Mouse (Mus musculus): ENCODE results near the gene Cdh20. TPM values are rescaled to one million over a fixed set of nuclear protein-coding genes. Genes with fewer than 3 reads are reported as not detected.
"Not testable (repeated sequence)": the region's sequence is repeated elsewhere in the genome, so short reads cannot be mapped to it uniquely, and the experiment has no call there.

Gene Cdh20
- polyA plus RNA-seq, 2 experiments = 0.30 to 1.0 TPM

GRCm38 (mm10) chr1:104944470-104945109, 176.3 kb downstream of the Cdh20 start:
- H3K27me3 ChIP-seq (ENCODE audit: control insufficient read depth, insufficient read depth, low read length) = no peaks in the 10 kb centered on the region
- no peak for TF ChIP-seq POLR2A (IDR thresholded peaks at IDR 0.05; ENCODE audit: borderline replicate concordance, extremely low read depth, insufficient read depth, insufficient read length)
- H3K9me3 ChIP-seq (ENCODE audit: control insufficient read depth, low read length) = no peaks in the 10 kb centered on the region
- no peak overlapping the region for H3K4me2 ChIP-seq (replicated peaks; ENCODE audit: low read depth, low read length, severe bottlenecking)
- H3K4me1 ChIP-seq (ENCODE audit: control insufficient read depth, insufficient read depth, low read length) = no peaks in the 10 kb centered on the region
- H3K4me3 ChIP-seq (replicated peaks; ENCODE audit: low read length) = no peak overlapping the region
- no peak overlapping the region for H3K27ac ChIP-seq (replicated peaks; ENCODE audit: low read depth, low read length)
- DNase-seq (ENCODE audit: low spot score) = peak; percentile 80
- 15% methylated on average over 2 of the region's 2 CpGs for WGBS
- no peak overlapping the region for H3K9ac ChIP-seq (ENCODE audit: low read depth, low read length, severe bottlenecking)
- ATAC-seq (ENCODE audit: low FRiP score, low read depth) = peak; percentile 71
- no peaks in the 10 kb centered on the region for H3K36me3 ChIP-seq (ENCODE audit: control insufficient read depth, insufficient read depth, low read length)

- Histone ChIP-seq H3K4me3 (replicated peaks; ENCODE audit: low read length) (no peak overlapping the region), H3K27ac (replicated peaks; ENCODE audit: low read depth, low read length) (no peak overlapping the region), H3K4me1 (ENCODE audit: control insufficient read depth, insufficient read depth, low read length) (no peaks in the 10 kb centered on the region), H3K9ac (ENCODE audit: low read depth, low read length, severe bottlenecking) (no peak overlapping the region), H3K27me3 (ENCODE audit: control insufficient read depth, insufficient read depth, low read length) (no peaks in the 10 kb centered on the region), H3K4me2 (replicated peaks; ENCODE audit: low read depth, low read length, severe bottlenecking) (no peak overlapping the region), H3K36me3 (ENCODE audit: control insufficient read depth, insufficient read depth, low read length) (no peaks in the 10 kb centered on the region), H3K9me3 (ENCODE audit: control insufficient read depth, low read length) (no peaks in the 10 kb centered on the region)
- no peak for TF ChIP-seq POLR2A (IDR thresholded peaks at IDR 0.05; ENCODE audit: borderline replicate concordance, extremely low read depth, insufficient read depth, insufficient read length)
- no peak for DNase-seq (ENCODE audit: low spot score)
- ATAC-seq (ENCODE audit: low FRiP score, low read depth) = no peak; the same call in 1 of the 2 replicates
- 90% methylated on average over 2 of the region's 2 CpGs for WGBS
These were observed 176.8 kb downstream of the Cdh20 start for GRCm38 (mm10) chr1:104945110-104945489.

GRCm38 (mm10) chr1:104949640-104950039, 181.3 kb downstream of the Cdh20 start:
- not testable (repeated sequence) for H3K9me3 ChIP-seq (ENCODE audit: control insufficient read depth, low read length); H3K36me3 ChIP-seq (ENCODE audit: control insufficient read depth, insufficient read depth, low read length); H3K4me2 ChIP-seq (replicated peaks; ENCODE audit: low read depth, low read length, severe bottlenecking); H3K27ac ChIP-seq (replicated peaks; ENCODE audit: low read depth, low read length); H3K27me3 ChIP-seq (ENCODE audit: control insufficient read depth, insufficient read depth, low read length); H3K4me3 ChIP-seq (replicated peaks; ENCODE audit: low read length); DNase-seq (ENCODE audit: low spot score); ATAC-seq (ENCODE audit: low FRiP score, low read depth); H3K9ac ChIP-seq (ENCODE audit: low read depth, low read length, severe bottlenecking); H3K4me1 ChIP-seq (ENCODE audit: control insufficient read depth, insufficient read depth, low read length)
- WGBS = 91% methylated on average over 2 of the region's 2 CpGs

DNA sequence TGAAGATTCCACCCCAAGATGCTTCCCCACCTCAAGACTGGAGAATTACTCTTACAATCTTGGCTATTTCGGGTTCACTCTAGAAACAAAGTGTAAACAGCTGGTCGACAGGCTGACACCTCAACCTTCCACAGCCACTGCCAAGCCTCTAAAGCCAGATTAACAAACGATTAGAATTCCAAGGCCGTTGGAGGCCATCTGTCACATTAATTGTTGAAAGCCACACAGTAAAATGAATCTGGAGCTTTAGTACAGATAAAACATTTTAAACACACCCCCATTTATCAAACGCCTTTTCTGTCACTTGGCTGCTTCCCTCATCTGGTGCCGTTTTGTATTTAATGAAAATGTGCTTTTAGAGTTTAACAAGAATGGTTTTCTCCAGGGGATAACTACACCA, 188.7 kb downstream of the Cdh20 start:
- Histone ChIP-seq H3K9me3 (ENCODE audit: control insufficient read depth, low read length) (no peaks in the 10 kb centered on the region), H3K27me3 (ENCODE audit: control insufficient read depth, insufficient read depth, low read length) (no peaks in the 10 kb centered on the region), H3K4me2 (replicated peaks; ENCODE audit: low read depth, low read length, severe bottlenecking) (no peak overlapping the region), H3K27ac (replicated peaks; ENCODE audit: low read depth, low read length) (no peak overlapping the region), H3K36me3 (ENCODE audit: control insufficient read depth, insufficient read depth, low read length) (no peaks in the 10 kb centered on the region), H3K4me1 (ENCODE audit: control insufficient read depth, insufficient read depth, low read length) (no peaks in the 10 kb centered on the region), H3K4me3 (replicated peaks; ENCODE audit: low read length) (no peak overlapping the region), H3K9ac (ENCODE audit: low read depth, low read length, severe bottlenecking) (no peak overlapping the region)
- ATAC-seq (ENCODE audit: low FRiP score, low read depth) (no peak), DNase-seq (ENCODE audit: low spot score) (no peak)
- no peak for TF ChIP-seq POLR2A (IDR thresholded peaks at IDR 0.05; ENCODE audit: borderline replicate concordance, extremely low read depth, insufficient read depth, insufficient read length)
- 12% methylated on average over 6 of the region's 6 CpGs for WGBS

DNA sequence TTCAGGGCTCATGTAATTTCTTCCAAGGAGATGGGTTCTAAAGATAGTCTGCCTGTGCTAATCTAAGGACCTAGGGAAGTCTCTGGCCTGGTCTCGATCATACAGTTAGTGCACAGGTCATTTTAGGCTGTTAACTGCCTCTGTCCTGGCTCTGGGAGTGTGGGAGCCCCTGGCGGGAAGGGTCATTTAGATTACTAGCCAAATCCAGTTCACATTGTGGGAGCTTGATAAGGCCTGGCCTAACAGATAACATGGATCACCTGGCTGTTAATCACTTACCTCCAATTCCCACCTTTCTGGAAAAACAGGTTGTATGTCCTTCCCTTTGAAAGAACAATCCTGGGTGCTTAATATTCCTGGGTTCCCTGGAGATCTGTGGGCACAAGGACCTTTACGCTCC, 193.3 kb downstream of the Cdh20 start:
- H3K27ac ChIP-seq (replicated peaks; ENCODE audit: low read depth, low read length) = no peak overlapping the region

GRCm38 (mm10) chr1:104962257-104962656, 193.9 kb downstream of the Cdh20 start:
- H3K4me1 ChIP-seq (ENCODE audit: control insufficient read depth, insufficient read depth, low read length) = no peaks in the 10 kb centered on the region
- H3K9ac ChIP-seq (ENCODE audit: low read depth, low read length, severe bottlenecking) = no peak overlapping the region
- H3K27ac ChIP-seq (replicated peaks; ENCODE audit: low read depth, low read length) = no peak overlapping the region
- no peak overlapping the region for H3K4me2 ChIP-seq (replicated peaks; ENCODE audit: low read depth, low read length, severe bottlenecking)
- ATAC-seq (ENCODE audit: low FRiP score, low read depth) (no peak), DNase-seq (ENCODE audit: low spot score) (no peak)
- H3K27me3 ChIP-seq (ENCODE audit: control insufficient read depth, insufficient read depth, low read length) = no peaks in the 10 kb centered on the region
- WGBS = 88% methylated on average over 4 of the region's 4 CpGs
- no peaks in the 10 kb centered on the region for H3K36me3 ChIP-seq (ENCODE audit: control insufficient read depth, insufficient read depth, low read length)
- no peaks in the 10 kb centered on the region for H3K9me3 ChIP-seq (ENCODE audit: control insufficient read depth, low read length)
- TF ChIP-seq POLR2A (IDR thresholded peaks at IDR 0.05; ENCODE audit: borderline replicate concordance, extremely low read depth, insufficient read depth, insufficient read length) = no peak
- H3K4me3 ChIP-seq (replicated peaks; ENCODE audit: low read length) = no peak overlapping the region

More for the DNA sequence above, 193.3 kb downstream of the Cdh20 start:
- no peaks in the 10 kb centered on the region for H3K27me3 ChIP-seq (ENCODE audit: control insufficient read depth, insufficient read depth, low read length)
- ATAC-seq (ENCODE audit: low FRiP score, low read depth) (no peak), DNase-seq (ENCODE audit: low spot score) (no peak)
- no peaks in the 10 kb centered on the region for H3K9me3 ChIP-seq (ENCODE audit: control insufficient read depth, low read length)
- TF ChIP-seq POLR2A (IDR thresholded peaks at IDR 0.05; ENCODE audit: borderline replicate concordance, extremely low read depth, insufficient read depth, insufficient read length) = no peak
- WGBS = 70% methylated on average over 3 of the region's 3 CpGs
- no peak overlapping the region for H3K4me3 ChIP-seq (replicated peaks; ENCODE audit: low read length)
- no peaks in the 10 kb centered on the region for H3K4me1 ChIP-seq (ENCODE audit: control insufficient read depth, insufficient read depth, low read length)
- no peaks in the 10 kb centered on the region for H3K36me3 ChIP-seq (ENCODE audit: control insufficient read depth, insufficient read depth, low read length)
- no peak overlapping the region for H3K9ac ChIP-seq (ENCODE audit: low read depth, low read length, severe bottlenecking)
- no peak overlapping the region for H3K4me2 ChIP-seq (replicated peaks; ENCODE audit: low read depth, low read length, severe bottlenecking)

Measured in limb, embryonic 14.5 days (tissue).